Mouse (Mus musculus) kidney, embryonic 15.5 days (tissue): ENCODE measurements at regions not wholly inside any gene's neighbourhood (a gene's known extent, or its start where the extent isn't known, plus 50 kb on each side); places are given as distances from the start of the nearest gene placed in this dataset.

ENCODE experiments used
- ATAC-seq: fragments of 200-750 bp; cut with Nextera tagmentation; replicated peaks from 2 replicates; pipeline ENCODE4 v1.8.0; 2017; ENCODE audit warnings: moderate TSS enrichment; ENCODE audit not compliant: low FRiP score
- H3K27ac ChIP-seq: fragments of 300-500 bp; sonication (generic); 2 replicates; pipeline ENCODE4 v1.5.1; 2015; ENCODE audit warnings: mild to moderate bottlenecking, inconsistent platforms
- H3K27me3 ChIP-seq: fragments of 300-500 bp; sonication (generic); 2 replicates; pipeline ENCODE4 v1.6.1; 2015; ENCODE audit warnings: inconsistent platforms
- H3K36me3 ChIP-seq: fragments of 300-500 bp; sonication (generic); 2 replicates; pipeline ENCODE4 v1.6.1; 2015; ENCODE audit warnings: inconsistent platforms
- H3K4me1 ChIP-seq: fragments of 300-500 bp; sonication (generic); 2 replicates; pipeline ENCODE4 v1.6.1; 2015; ENCODE audit warnings: inconsistent platforms
- H3K4me2 ChIP-seq: fragments of 300-500 bp; sonication (generic); 2 replicates; pipeline ENCODE4 v1.6.1; 2015; ENCODE audit warnings: moderate library complexity, mild to moderate bottlenecking, inconsistent platforms
- H3K4me3 ChIP-seq: fragments of 300-500 bp; sonication (generic); replicated peaks from 2 replicates; pipeline ENCODE4 v1.5.1; 2015; ENCODE audit warnings: mild to moderate bottlenecking, inconsistent platforms
- H3K9ac ChIP-seq: fragments of 300-500 bp; sonication (generic); 2 replicates; pipeline ENCODE4 v1.6.1; 2015; ENCODE audit warnings: mild to moderate bottlenecking, inconsistent platforms
- H3K9me3 ChIP-seq: fragments of 300-500 bp; sonication (generic); replicated peaks from 2 replicates; pipeline ENCODE4 v1.6.1; 2016; ENCODE audit warnings: inconsistent platforms
- WGBS: fragments of 180-500 bp; shearing (Covaris S2); methylation state at CpG from one replicate; pipeline ENCODE4 v1.1.7; 2015; ENCODE audit warnings: mixed read lengths; 5-methylcytosine and 5-hydroxymethylcytosine counted together

GRCm38 (mm10) chr2:92682256-92682655 lies 82.7 kb downstream of the Chst1 start:
- Histone ChIP-seq H3K4me3 (no peak overlapping the region), H3K36me3 (no peaks in the 10 kb centered on the region), H3K9me3 (no peaks in the 10 kb centered on the region), H3K27me3 (no peaks in the 10 kb centered on the region), H3K4me2 (no peak overlapping the region), H3K4me1 (no peaks in the 10 kb centered on the region), H3K9ac (no peak overlapping the region), H3K27ac (no peak overlapping the region)
- WGBS, result 96% methylated on average over 9 of the region's 9 CpGs
- no peak for ATAC-seq

DNA sequence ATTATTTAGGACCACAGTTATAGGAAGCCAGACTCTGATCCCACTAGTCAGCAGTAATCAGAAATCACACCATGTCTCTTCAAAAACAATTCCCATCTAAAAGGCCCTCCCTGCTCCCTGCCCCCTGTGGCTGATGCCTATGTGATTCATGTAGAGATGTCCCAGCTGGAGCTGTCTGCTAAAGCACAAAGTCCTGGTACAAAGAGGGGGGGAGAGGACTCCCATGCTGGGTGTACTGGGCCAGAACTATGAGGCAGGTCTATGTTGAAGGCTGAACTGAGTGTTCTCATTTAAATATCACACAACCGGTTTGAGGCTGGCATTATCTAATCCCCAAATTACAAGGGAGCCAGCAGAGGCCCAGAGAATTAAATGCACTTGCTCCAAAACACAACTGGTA lies 88.2 kb downstream of the Chst1 start:
- Histone ChIP-seq H3K36me3 (no peaks in the 10 kb centered on the region), H3K27ac (no peak overlapping the region), H3K4me2 (no peak overlapping the region), H3K27me3 (no peaks in the 10 kb centered on the region), H3K4me3 (no peak overlapping the region), H3K4me1 (peaks cover 7% of the 10 kb centered on the region), H3K9me3 (no peaks in the 10 kb centered on the region), H3K9ac (no peak overlapping the region)
- 52% methylated on average over 1 of the region's 1 CpGs for WGBS
- ATAC-seq, result no peak

DNA sequence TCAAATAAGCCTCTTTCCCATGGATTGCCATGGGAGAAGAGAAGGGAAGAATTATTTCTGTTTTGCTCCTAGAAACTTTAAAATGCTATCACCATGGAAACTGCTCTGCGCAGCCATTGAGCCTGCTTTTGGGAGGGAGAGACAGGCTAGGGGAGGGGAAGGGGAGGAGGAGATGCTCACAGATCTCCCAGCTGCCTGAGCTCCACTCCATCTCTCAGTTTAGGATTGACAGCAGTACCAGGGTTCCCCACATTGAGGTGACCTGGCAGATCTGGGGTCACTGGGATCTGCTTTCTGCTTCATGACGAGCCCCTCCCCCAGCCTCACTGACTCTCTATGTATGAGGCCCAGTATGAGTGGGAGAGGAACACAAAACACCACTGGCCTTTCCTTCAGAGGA lies 89.7 kb downstream of the Chst1 start:
- no peak for ATAC-seq
- peaks cover 7% of the 10 kb centered on the region for H3K4me1 ChIP-seq

DNA sequence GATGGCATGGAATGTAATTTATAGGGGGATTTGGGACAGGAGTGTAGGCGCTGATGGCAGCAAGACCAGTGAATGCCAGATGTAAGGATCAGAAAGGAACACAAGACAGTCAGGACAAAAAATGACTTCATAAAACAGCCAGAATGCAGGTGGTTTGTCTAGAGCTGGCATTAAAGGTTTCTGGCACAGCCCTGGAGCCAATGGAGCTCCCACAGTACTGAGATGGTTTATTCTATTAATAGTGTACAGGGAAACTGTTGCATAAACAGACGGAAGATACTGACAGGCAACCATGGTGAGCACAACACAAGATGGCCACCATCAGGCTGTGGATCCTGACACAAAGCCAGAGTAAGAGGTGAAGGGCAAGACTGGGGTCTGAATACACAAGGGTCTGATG lies 90.8 kb downstream of the Chst1 start:
- no peak for ATAC-seq
- Histone ChIP-seq H3K4me3 (no peak overlapping the region), H3K27ac (no peak overlapping the region), H3K9me3 (no peaks in the 10 kb centered on the region), H3K27me3 (no peaks in the 10 kb centered on the region), H3K4me1 (peaks cover 7% of the 10 kb centered on the region), H3K9ac (no peak overlapping the region), H3K36me3 (no peaks in the 10 kb centered on the region), H3K4me2 (no peak overlapping the region)
- WGBS, result 84% methylated on average over 2 of the region's 2 CpGs

More for the DNA sequence above, 89.7 kb downstream of the Chst1 start:
- Histone ChIP-seq H3K27me3 (no peaks in the 10 kb centered on the region), H3K27ac (no peak overlapping the region), H3K36me3 (no peaks in the 10 kb centered on the region), H3K9me3 (no peaks in the 10 kb centered on the region), H3K4me2 (no peak overlapping the region), H3K9ac (no peak overlapping the region), H3K4me3 (no peak overlapping the region)
- WGBS, result 33% methylated on average over 2 of the region's 2 CpGs

DNA sequence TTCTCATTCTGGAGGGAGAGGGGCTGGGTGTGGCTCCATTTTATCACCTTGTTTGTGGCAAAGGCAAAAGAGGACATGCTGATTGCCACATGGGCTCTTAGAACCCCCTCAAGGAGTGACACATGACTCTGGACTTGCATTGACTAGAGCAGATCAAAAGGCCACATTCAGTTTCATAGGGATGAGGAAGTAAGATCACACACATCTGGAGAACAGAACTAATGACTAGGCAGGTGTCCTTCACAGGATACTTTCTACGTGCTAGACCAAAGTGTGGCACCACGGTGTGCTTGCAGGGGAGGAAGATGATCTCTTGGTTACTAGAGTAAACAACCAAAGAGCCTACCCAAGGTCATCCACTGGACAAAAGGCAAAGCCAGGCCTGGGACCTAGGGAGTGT lies 91.9 kb downstream of the Chst1 start:
- Histone ChIP-seq H3K36me3 (no peaks in the 10 kb centered on the region), H3K9ac (no peak overlapping the region), H3K27me3 (no peaks in the 10 kb centered on the region), H3K9me3 (no peaks in the 10 kb centered on the region), H3K4me3 (no peak overlapping the region), H3K4me1 (peaks cover 7% of the 10 kb centered on the region), H3K4me2 (no peak overlapping the region), H3K27ac (no peak overlapping the region)
- ATAC-seq, result no peak
- WGBS, result 68% methylated on average over 2 of the region's 2 CpGs

- H3K9me3 ChIP-seq, result no peaks in the 10 kb centered on the region
- WGBS, result 71% methylated on average over 1 of the region's 1 CpGs
- no peak for ATAC-seq
These were observed 93.1 kb downstream of the Chst1 start for GRCm38 (mm10) chr2:92692623-92693022.

GRCm38 (mm10) chr2:92693024-92693423 lies 93.5 kb downstream of the Chst1 start:
- ATAC-seq, result no peak
- H3K4me1 ChIP-seq, result peaks cover 7% of the 10 kb centered on the region
- no peaks in the 10 kb centered on the region for H3K9me3 ChIP-seq
- H3K27ac ChIP-seq, result no peak overlapping the region
- H3K36me3 ChIP-seq, result no peaks in the 10 kb centered on the region
- no peak overlapping the region for H3K4me3 ChIP-seq
- H3K4me2 ChIP-seq, result no peak overlapping the region
- no peak overlapping the region for H3K9ac ChIP-seq
- no peaks in the 10 kb centered on the region for H3K27me3 ChIP-seq

More at GRCm38 (mm10) chr2:92692623-92693022, 93.1 kb downstream of the Chst1 start:
- no peak overlapping the region for H3K27ac ChIP-seq
- no peaks in the 10 kb centered on the region for H3K36me3 ChIP-seq
- no peak overlapping the region for H3K9ac ChIP-seq
- H3K27me3 ChIP-seq, result no peaks in the 10 kb centered on the region
- H3K4me1 ChIP-seq, result peaks cover 7% of the 10 kb centered on the region
- no peak overlapping the region for H3K4me2 ChIP-seq
- no peak overlapping the region for H3K4me3 ChIP-seq

DNA sequence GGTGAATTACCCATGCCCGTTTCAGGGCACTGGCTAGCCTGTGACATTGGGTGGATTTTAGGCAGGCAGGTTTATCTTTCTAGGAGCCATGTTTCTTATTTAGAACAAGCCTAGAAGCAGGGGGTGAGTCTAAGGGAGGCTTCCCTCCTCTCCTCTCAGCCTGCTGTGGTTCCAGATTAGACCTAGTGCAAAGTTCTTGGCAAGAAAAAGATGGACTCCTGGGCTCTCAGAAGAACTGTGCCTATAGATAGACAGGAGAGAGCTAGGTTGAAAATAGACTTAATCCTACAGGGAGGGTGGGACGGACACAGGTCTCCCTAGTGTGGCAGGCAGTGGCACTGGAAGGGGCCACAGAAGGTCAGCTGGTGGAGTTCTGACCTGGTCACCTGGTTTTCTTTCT lies 95.3 kb downstream of the Chst1 start:
- 80% methylated on average over 2 of the region's 2 CpGs for WGBS
- no peak for ATAC-seq
- no peak overlapping the region for H3K9ac ChIP-seq
- no peak overlapping the region for H3K4me3 ChIP-seq
- H3K27ac ChIP-seq, result no peak overlapping the region
- H3K36me3 ChIP-seq, result no peaks in the 10 kb centered on the region
- no peak overlapping the region for H3K4me2 ChIP-seq
- H3K9me3 ChIP-seq, result no peaks in the 10 kb centered on the region
- H3K27me3 ChIP-seq, result no peaks in the 10 kb centered on the region
- H3K4me1 ChIP-seq, result no peaks in the 10 kb centered on the region

GRCm38 (mm10) chr2:92695869-92696268 lies 96.4 kb downstream of the Chst1 start:
- Histone ChIP-seq H3K27ac (no peak overlapping the region), H3K4me3 (no peak overlapping the region), H3K27me3 (no peaks in the 10 kb centered on the region), H3K4me2 (no peak overlapping the region), H3K36me3 (no peaks in the 10 kb centered on the region), H3K4me1 (no peaks in the 10 kb centered on the region), H3K9me3 (no peaks in the 10 kb centered on the region), H3K9ac (no peak overlapping the region)
- no peak for ATAC-seq
- 47% methylated on average over 3 of the region's 3 CpGs for WGBS

GRCm38 (mm10) chr2:92697721-92698120 lies 98.2 kb downstream of the Chst1 start:
- Histone ChIP-seq H3K27ac (no peak overlapping the region), H3K4me1 (no peaks in the 10 kb centered on the region), H3K4me3 (no peak overlapping the region), H3K36me3 (no peaks in the 10 kb centered on the region), H3K9ac (no peak overlapping the region), H3K9me3 (no peaks in the 10 kb centered on the region), H3K27me3 (no peaks in the 10 kb centered on the region), H3K4me2 (no peak overlapping the region)
- WGBS, result 72% methylated on average over 5 of the region's 5 CpGs
- ATAC-seq, result no peak

DNA sequence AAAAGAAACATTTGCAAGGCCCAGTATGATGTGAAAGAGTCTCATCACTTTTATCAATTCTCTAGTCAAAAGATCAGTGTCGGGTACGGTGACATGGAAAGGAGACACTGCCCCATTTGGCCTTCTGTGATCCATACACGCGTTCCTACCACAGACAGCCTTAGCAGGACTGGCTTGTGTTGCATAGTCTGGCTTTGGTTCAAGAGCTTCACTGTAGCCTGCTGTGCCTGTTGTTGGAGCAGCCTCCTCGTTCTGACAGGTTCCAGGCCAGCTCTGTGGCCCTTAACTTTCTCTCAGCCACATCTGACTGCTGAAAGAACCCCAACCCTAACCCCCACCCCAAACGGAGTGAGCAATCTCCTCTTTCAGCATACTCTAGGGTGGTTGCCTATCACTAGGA lies 99.9 kb downstream of the Chst1 start:
- WGBS, result 85% methylated on average over 6 of the region's 6 CpGs
- Histone ChIP-seq H3K36me3 (no peaks in the 10 kb centered on the region), H3K27me3 (no peaks in the 10 kb centered on the region), H3K4me3 (no peak overlapping the region), H3K4me2 (no peak overlapping the region), H3K9ac (no peak overlapping the region), H3K27ac (no peak overlapping the region), H3K4me1 (no peaks in the 10 kb centered on the region), H3K9me3 (no peaks in the 10 kb centered on the region)
- no peak for ATAC-seq

DNA sequence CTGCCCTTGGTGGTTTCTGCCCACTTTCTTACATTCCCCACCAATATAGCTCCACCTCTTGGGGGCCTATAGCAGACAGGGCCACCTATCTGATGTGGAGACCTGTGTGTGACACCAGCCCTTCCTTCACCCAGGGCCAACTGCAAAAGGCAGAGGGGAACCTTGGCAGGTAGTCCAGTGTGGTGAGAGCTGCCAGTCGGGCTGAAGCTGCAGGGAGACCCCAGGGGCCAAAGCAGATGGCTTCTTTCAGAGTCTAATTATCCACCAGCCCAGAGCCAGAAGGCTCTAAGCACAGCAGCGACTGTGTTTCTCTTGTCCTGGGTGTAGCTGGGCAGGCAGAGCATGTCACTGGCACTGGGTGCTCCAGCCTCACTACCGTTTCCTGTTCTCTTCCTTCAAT lies 104.5 kb downstream of the Chst1 start:
- Histone ChIP-seq H3K9me3 (no peaks in the 10 kb centered on the region), H3K27me3 (no peaks in the 10 kb centered on the region), H3K27ac (no peak overlapping the region), H3K4me3 (no peak overlapping the region), H3K36me3 (no peaks in the 10 kb centered on the region), H3K4me1 (no peaks in the 10 kb centered on the region), H3K9ac (no peak overlapping the region), H3K4me2 (no peak overlapping the region)
- no peak for ATAC-seq
- 57% methylated on average over 3 of the region's 3 CpGs for WGBS

GRCm38 (mm10) chr2:92709668-92710067 lies 110.2 kb downstream of the Chst1 start:
- H3K4me3 ChIP-seq, result no peak overlapping the region
- no peak for ATAC-seq
- WGBS, result 90% methylated on average over 3 of the region's 3 CpGs
- H3K9me3 ChIP-seq, result no peaks in the 10 kb centered on the region
- H3K27ac ChIP-seq, result no peak overlapping the region
- no peaks in the 10 kb centered on the region for H3K36me3 ChIP-seq
- peaks cover 11% of the 10 kb centered on the region; the same call in 1 of the 2 replicates for H3K4me1 ChIP-seq
- H3K27me3 ChIP-seq, result no peaks in the 10 kb centered on the region
- H3K9ac ChIP-seq, result no peak overlapping the region
- no peak overlapping the region for H3K4me2 ChIP-seq
